Mouse (Mus musculus): ENCODE results near the gene Prtn3.

GRCm38 (mm10) chr10:79910556-79910955, 36.3 kb downstream of the Prtn3 start, which contains the start of gene Gm26602:
- TF ChIP-seq CTCF (IDR thresholded peaks at IDR 0.05) (no peak), EP300 (IDR thresholded peaks at IDR 0.05; ENCODE audit: insufficient read depth, low read depth, low read length) (no peak), POLR2A (IDR thresholded peaks at IDR 0.05; ENCODE audit: insufficient read depth, low read depth, low read length) (no peak)
